Mouse (Mus musculus): ENCODE data around the gene Sec61a2. TPM values are rescaled to one million over a fixed set of nuclear protein-coding genes. Genes with fewer than 3 reads are reported as not detected.

Gene Sec61a2
- polyA plus RNA-seq, 1 experiment from 2014 or later = 91.2 TPM

- no peak overlapping the region for H3K9ac ChIP-seq
- no peaks in the 10 kb centered on the region for H3K4me1 ChIP-seq
- WGBS = 89% methylated on average over 5 of the region's 5 CpGs
- no peak overlapping the region for H3K4me2 ChIP-seq (replicated peaks)
- no peak overlapping the region for H3K4me3 ChIP-seq
- H3K27me3 ChIP-seq = no peaks in the 10 kb centered on the region
- peaks cover 23% of the 10 kb centered on the region for H3K36me3 ChIP-seq
- no peak for ATAC-seq (ENCODE audit: low FRiP score)
- no peak overlapping the region for H3K27ac ChIP-seq
- no peaks in the 10 kb centered on the region for H3K9me3 ChIP-seq (replicated peaks)
Measured at GRCm38 (mm10) chr2:5929793-5930192, 34.6 kb upstream of the Sec61a2 start.

GRCm38 (mm10) chr2:5927481-5927880 lies 32.2 kb upstream of the Sec61a2 start:
- WGBS = 93% methylated on average over 5 of the region's 5 CpGs
- H3K4me1 ChIP-seq = no peaks in the 10 kb centered on the region
- ATAC-seq (ENCODE audit: low FRiP score) = no peak
- peaks cover 23% of the 10 kb centered on the region for H3K36me3 ChIP-seq
- H3K27me3 ChIP-seq = no peaks in the 10 kb centered on the region
- H3K27ac ChIP-seq = no peak overlapping the region
- no peak overlapping the region for H3K4me3 ChIP-seq
- no peak overlapping the region for H3K4me2 ChIP-seq (replicated peaks)
- no peak overlapping the region for H3K9ac ChIP-seq
- no peaks in the 10 kb centered on the region for H3K9me3 ChIP-seq (replicated peaks)

- Histone ChIP-seq H3K27me3 (no peaks in the 10 kb centered on the region), H3K4me2 (replicated peaks) (no peak overlapping the region), H3K4me1 (no peaks in the 10 kb centered on the region), H3K9ac (no peak overlapping the region), H3K27ac (no peak overlapping the region), H3K36me3 (peaks cover 35% of the 10 kb centered on the region), H3K4me3 (no peak overlapping the region), H3K9me3 (replicated peaks) (no peaks in the 10 kb centered on the region)
- 72% methylated on average over 9 of the region's 9 CpGs for WGBS
- ATAC-seq (ENCODE audit: low FRiP score) = no peak
Measured at GRCm38 (mm10) chr2:5923786-5924185, 28.6 kb upstream of the Sec61a2 start.

GRCm38 (mm10) chr2:5922823-5923222 lies 27.6 kb upstream of the Sec61a2 start:
- Histone ChIP-seq H3K9me3 (replicated peaks) (no peaks in the 10 kb centered on the region), H3K27ac (no peak overlapping the region), H3K9ac (no peak overlapping the region), H3K27me3 (no peaks in the 10 kb centered on the region), H3K4me2 (replicated peaks) (no peak overlapping the region), H3K4me1 (no peaks in the 10 kb centered on the region), H3K36me3 (peaks cover 34% of the 10 kb centered on the region), H3K4me3 (no peak overlapping the region)
- 96% methylated on average over 6 of the region's 6 CpGs for WGBS
- ATAC-seq (ENCODE audit: low FRiP score) = no peak

GRCm38 (mm10) chr2:5911282-5911965 lies 16.2 kb upstream of the Sec61a2 start:
- H3K9ac ChIP-seq = no peak overlapping the region
- no peak for ATAC-seq (ENCODE audit: low FRiP score)
- H3K9me3 ChIP-seq (replicated peaks) = no peaks in the 10 kb centered on the region
- H3K4me1 ChIP-seq = no peaks in the 10 kb centered on the region
- no peak overlapping the region for H3K27ac ChIP-seq
- no peaks in the 10 kb centered on the region; the same call in 1 of the 2 replicates for H3K36me3 ChIP-seq
- H3K27me3 ChIP-seq = no peaks in the 10 kb centered on the region
- WGBS = 66% methylated on average over 16 of the region's 16 CpGs
- no peak overlapping the region for H3K4me3 ChIP-seq
- H3K4me2 ChIP-seq (replicated peaks) = no peak overlapping the region

- no peak for ATAC-seq (ENCODE audit: low FRiP score)
- H3K9me3 ChIP-seq (replicated peaks) = no peaks in the 10 kb centered on the region
- 0 out of 2 replicates have a peak, but pooled peaks cover 10% of the 10 kb centered on the region for H3K36me3 ChIP-seq
- no peaks in the 10 kb centered on the region for H3K4me1 ChIP-seq
- H3K4me2 ChIP-seq (replicated peaks) = no peak overlapping the region
- no peaks in the 10 kb centered on the region for H3K27me3 ChIP-seq
- no peak overlapping the region for H3K4me3 ChIP-seq
- no peak overlapping the region for H3K27ac ChIP-seq
- WGBS = 48% methylated on average over 3 of the region's 3 CpGs
- H3K9ac ChIP-seq = no peak overlapping the region
Measured at GRCm38 (mm10) chr2:5906625-5907024, 11.4 kb upstream of the Sec61a2 start.

- Histone ChIP-seq H3K4me1 (no peaks in the 10 kb centered on the region), H3K27ac (no peak overlapping the region), H3K9me3 (replicated peaks) (no peaks in the 10 kb centered on the region), H3K4me3 (no peak overlapping the region), H3K36me3 (0 out of 2 replicates have a peak, but pooled peaks cover 10% of the 10 kb centered on the region), H3K9ac (no peak overlapping the region), H3K4me2 (replicated peaks) (no peak overlapping the region), H3K27me3 (no peaks in the 10 kb centered on the region)
- ATAC-seq (ENCODE audit: low FRiP score) = no peak
- WGBS = 47% methylated on average over 5 of the region's 5 CpGs
Measured at GRCm38 (mm10) chr2:5906092-5906491, 10.9 kb upstream of the Sec61a2 start.

GRCm38 (mm10) chr2:5900145-5900544 lies 4.9 kb upstream of the Sec61a2 start:
- H3K4me3 ChIP-seq = no peak overlapping the region
- no peaks in the 10 kb centered on the region for H3K9me3 ChIP-seq (replicated peaks)
- 71% methylated on average over 5 of the region's 5 CpGs for WGBS
- H3K4me1 ChIP-seq = no peaks in the 10 kb centered on the region
- ATAC-seq (ENCODE audit: low FRiP score) = no peak
- H3K4me2 ChIP-seq (replicated peaks) = no peak overlapping the region
- no peaks in the 10 kb centered on the region for H3K27me3 ChIP-seq
- no peak overlapping the region for H3K27ac ChIP-seq
- H3K36me3 ChIP-seq = peaks cover 19% of the 10 kb centered on the region
- H3K9ac ChIP-seq = no peak overlapping the region

- Histone ChIP-seq H3K4me2 (replicated peaks) (peak overlapping the region; percentile 61), H3K9me3 (replicated peaks) (no peaks in the 10 kb centered on the region), H3K4me3 (peak overlapping the region; percentile 70), H3K27ac (no peak overlapping the region), H3K27me3 (no peaks in the 10 kb centered on the region), H3K4me1 (peaks cover 9% of the 10 kb centered on the region), H3K36me3 (peaks cover 27% of the 10 kb centered on the region), H3K9ac (peak overlapping the region; percentile 90)
- no peak for ATAC-seq (ENCODE audit: low FRiP score)
- WGBS = 49% methylated on average over 11 of the region's 11 CpGs
Measured at GRCm38 (mm10) chr2:5894296-5894695, 936 bp downstream of the Sec61a2 start.

GRCm38 (mm10) chr2:5889412-5889811 lies 5.8 kb downstream of the Sec61a2 start:
- ATAC-seq (ENCODE audit: low FRiP score) = no peak
- H3K9ac ChIP-seq = no peak overlapping the region
- no peaks in the 10 kb centered on the region for H3K9me3 ChIP-seq (replicated peaks)
- H3K27me3 ChIP-seq = no peaks in the 10 kb centered on the region
- H3K4me1 ChIP-seq = peaks cover 8% of the 10 kb centered on the region
- H3K4me3 ChIP-seq = no peak overlapping the region
- no peak overlapping the region for H3K27ac ChIP-seq
- no peak overlapping the region for H3K4me2 ChIP-seq (replicated peaks)
- 76% methylated on average over 2 of the region's 2 CpGs for WGBS
- H3K36me3 ChIP-seq = peaks cover 48% of the 10 kb centered on the region

GRCm38 (mm10) chr2:5888865-5889264 lies 6.4 kb downstream of the Sec61a2 start:
- Histone ChIP-seq H3K4me3 (no peak overlapping the region), H3K9ac (no peak overlapping the region), H3K9me3 (replicated peaks) (no peaks in the 10 kb centered on the region), H3K36me3 (peaks cover 50% of the 10 kb centered on the region), H3K4me1 (0 out of 2 replicates have a peak, but pooled peaks cover 4% of the 10 kb centered on the region), H3K4me2 (replicated peaks) (no peak overlapping the region), H3K27me3 (no peaks in the 10 kb centered on the region), H3K27ac (no peak overlapping the region)
- ATAC-seq (ENCODE audit: low FRiP score) = no peak
- WGBS = 92% methylated on average over 5 of the region's 5 CpGs

GRCm38 (mm10) chr2:5877446-5877845 lies 17.8 kb downstream of the Sec61a2 start:
- Histone ChIP-seq H3K36me3 (peaks cover 67% of the 10 kb centered on the region), H3K27me3 (no peaks in the 10 kb centered on the region), H3K9me3 (replicated peaks) (no peaks in the 10 kb centered on the region), H3K9ac (no peak overlapping the region), H3K27ac (no peak overlapping the region), H3K4me1 (no peaks in the 10 kb centered on the region), H3K4me3 (no peak overlapping the region), H3K4me2 (replicated peaks) (no peak overlapping the region)
- ATAC-seq (ENCODE audit: low FRiP score) = no peak
- 80% methylated on average over 3 of the region's 3 CpGs for WGBS

GRCm38 (mm10) chr2:5869746-5870145 lies 25.5 kb downstream of the Sec61a2 start:
- WGBS = 93% methylated on average over 5 of the region's 5 CpGs
- Histone ChIP-seq H3K4me3 (no peak overlapping the region), H3K36me3 (peaks cover 65% of the 10 kb centered on the region), H3K27ac (no peak overlapping the region), H3K4me1 (no peaks in the 10 kb centered on the region), H3K9me3 (replicated peaks) (no peaks in the 10 kb centered on the region), H3K4me2 (replicated peaks) (no peak overlapping the region), H3K27me3 (no peaks in the 10 kb centered on the region), H3K9ac (no peak overlapping the region)
- ATAC-seq (ENCODE audit: low FRiP score) = no peak

Data from hindbrain, embryonic 12.5 days (tissue).